Mouse (Mus musculus) heart, postnatal 0 days (tissue): ENCODE results near the gene Prrt3. TPM values are rescaled to one million over a fixed set of nuclear protein-coding genes. Genes with fewer than 3 reads are reported as not detected.

ENCODE experiments used
- ATAC-seq: fragments of 200-750 bp; cut with Nextera tagmentation; 2 replicates; pipeline ENCODE4 v1.8.0; 2017; ENCODE audit warnings: low read depth, moderate number of reproducible peaks, moderate library complexity; ENCODE audit not compliant: insufficient read depth
- DNase-seq: peaks from one replicate; pipeline ENCODE4 v3.0.0-alpha.2; 2016; ENCODE audit warnings: low spot score
- H3K27ac ChIP-seq: fragments of 300-500 bp; sonication (generic); 2 replicates; pipeline ENCODE4 v1.5.1; 2014; ENCODE audit warnings: low read depth, mild to moderate bottlenecking
- H3K27me3 ChIP-seq: fragments of 300-500 bp; sonication (generic); 2 replicates; pipeline ENCODE4 v1.6.1; 2014; ENCODE audit warnings: low read length, mixed read lengths; ENCODE audit not compliant: control insufficient read depth, insufficient read depth
- H3K36me3 ChIP-seq: fragments of 300-500 bp; sonication (generic); replicated peaks from 2 replicates; pipeline ENCODE4 v1.6.1; 2014; ENCODE audit warnings: low read length, mixed read lengths; ENCODE audit not compliant: control insufficient read depth, insufficient read depth
- H3K4me1 ChIP-seq: fragments of 300-500 bp; sonication (generic); 2 replicates; pipeline ENCODE4 v1.6.1; 2014; ENCODE audit warnings: antibody characterized with exemption; ENCODE audit not compliant: control insufficient read depth, insufficient read depth
- H3K4me2 ChIP-seq: fragments of 300-500 bp; sonication (generic); 2 replicates; pipeline ENCODE4 v1.6.1; 2014; ENCODE audit warnings: low read depth, mild to moderate bottlenecking, low read length, moderate library complexity
- H3K4me3 ChIP-seq: fragments of 300-500 bp; sonication (generic); 2 replicates; pipeline ENCODE4 v1.5.1; 2014; ENCODE audit warnings: low read depth, low read length
- H3K9ac ChIP-seq: fragments of 300-500 bp; sonication (generic); replicated peaks from 2 replicates; pipeline ENCODE4 v1.6.1; 2014; ENCODE audit warnings: low read depth, low read length, mixed read lengths
- H3K9me3 ChIP-seq: fragments of 300-500 bp; sonication (generic); replicated peaks from 2 replicates; pipeline ENCODE4 v1.6.1; 2016; ENCODE audit warnings: low read length; ENCODE audit not compliant: control insufficient read depth
- CTCF ChIP-seq: IDR thresholded peaks from 2 replicates; pipeline ENCODE4 v1.5.1; 2016; ENCODE audit warnings: antibody characterized with exemption, control low read depth, low read depth
- EP300 ChIP-seq: IDR thresholded peaks from 2 replicates; pipeline ENCODE4 v1.6.1; 2016; ENCODE audit warnings: antibody characterized with exemption, low read depth
- WGBS: fragments of 180-500 bp; shearing (Covaris S2); extraction: QIAGEN DNeasy Blood & Tissue Kit; methylation state at CpG from one replicate; pipeline ENCODE4 v1.1.7; 2014; 5-methylcytosine and 5-hydroxymethylcytosine counted together
- polyA plus RNA-seq: library from polyadenylated mRNA; unstranded; fragments of >200 nt; fragmentation: Nextera tagmentation; extraction: Ambion mirVana; gene quantifications from 2 replicates; pipeline ENCODE4 v1.2.1, GENCODE M21; 2015
- total RNA-seq: library from RNA; depleted of rRNA; stranded (reverse); fragments of >200 nt; gene quantifications from 2 replicates; pipeline ENCODE4 v1.2.3, GENCODE M21; 2014; ENCODE audit warnings: low replicate concordance

The Prrt3 gene
- total and polyA plus RNA-seq, 2 experiments from 2014 or later, result 0.20 TPM; not detected in 1

DNA sequence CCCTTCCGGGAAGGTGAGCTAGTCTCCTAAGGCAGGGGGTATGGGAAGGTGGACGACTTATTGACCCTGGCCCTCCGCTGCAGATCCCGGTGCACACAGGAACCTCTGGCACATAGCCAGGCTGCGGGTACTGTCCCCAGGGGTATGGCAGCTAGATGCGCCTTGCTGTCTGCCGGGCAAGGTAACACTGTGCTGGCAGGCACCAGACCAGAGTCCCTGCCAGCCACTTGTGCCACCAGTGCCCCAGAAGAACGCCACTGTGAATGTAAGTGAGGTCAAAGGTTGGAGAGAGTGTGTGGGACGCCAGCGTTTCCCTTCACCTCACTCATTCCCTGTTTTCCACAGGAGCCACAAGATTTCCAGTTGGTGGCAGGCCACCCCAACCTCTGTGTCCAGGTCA is 22.8 kb downstream of the Prrt3 start:
- TF ChIP-seq CTCF (no peak), EP300 (no peak)
- H3K4me1 ChIP-seq, result peaks cover 21% of the 10 kb centered on the region
- WGBS, result 72% methylated on average over 10 of the region's 10 CpGs
- H3K27me3 ChIP-seq, result no peaks in the 10 kb centered on the region
- H3K4me2 ChIP-seq, result no peak overlapping the region
- no peaks in the 10 kb centered on the region for H3K36me3 ChIP-seq
- H3K9me3 ChIP-seq, result no peaks in the 10 kb centered on the region
- no peak overlapping the region for H3K27ac ChIP-seq
- DNase-seq (no peak), ATAC-seq (no peak)
- H3K4me3 ChIP-seq, result no peak overlapping the region
- H3K9ac ChIP-seq, result no peak overlapping the region

DNA sequence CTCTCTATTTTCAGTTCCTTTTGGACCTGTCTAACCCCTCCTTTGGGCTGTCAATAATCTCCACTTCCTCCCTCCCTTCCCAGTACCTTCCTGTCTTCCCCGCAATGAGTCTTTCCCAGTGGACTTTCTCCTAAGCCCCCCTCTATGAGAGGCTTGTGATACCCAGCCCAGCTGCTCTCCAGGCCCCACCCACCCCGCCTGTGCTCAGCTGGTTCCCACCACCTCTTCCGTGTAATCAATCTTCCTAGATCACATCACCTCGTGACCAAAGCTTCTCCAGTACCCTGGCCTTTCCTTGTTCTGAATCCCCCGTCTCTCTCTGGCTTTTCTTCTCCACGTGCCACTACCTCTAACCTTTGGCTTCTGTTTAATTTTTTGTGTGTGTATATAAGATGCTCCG is 24.4 kb downstream of the Prrt3 start:
- no peak for TF ChIP-seq EP300
- TF ChIP-seq CTCF, result no peak
- Histone ChIP-seq H3K4me1 (peaks cover 14% of the 10 kb centered on the region), H3K27me3 (no peaks in the 10 kb centered on the region), H3K27ac (no peak overlapping the region), H3K36me3 (no peaks in the 10 kb centered on the region), H3K9me3 (no peaks in the 10 kb centered on the region), H3K4me2 (no peak overlapping the region), H3K9ac (no peak overlapping the region), H3K4me3 (no peak overlapping the region)
- ATAC-seq, result no peak
- no peak for DNase-seq
- 46% methylated on average over 7 of the region's 7 CpGs for WGBS

DNA sequence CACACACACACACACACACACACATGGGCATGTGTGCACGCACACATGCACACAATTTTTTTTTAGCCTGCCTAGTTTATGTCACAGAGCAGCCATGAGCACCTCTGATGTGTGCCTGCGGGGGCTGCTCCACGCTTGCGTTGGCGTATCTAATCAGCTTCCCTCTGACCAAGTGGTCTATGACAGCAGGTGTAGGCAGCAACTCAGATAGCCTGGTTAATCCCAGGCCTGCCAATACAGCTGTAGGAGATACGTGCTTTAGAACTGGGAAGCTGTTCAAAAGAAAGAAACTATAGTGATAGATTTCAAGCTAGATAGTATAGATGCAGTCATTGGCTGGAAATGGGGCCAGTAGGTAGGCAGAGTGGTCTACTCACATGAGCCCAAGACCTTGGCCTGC is 28.0 kb downstream of the Prrt3 start:
- no peak for TF ChIP-seq CTCF
- no peak for TF ChIP-seq EP300
- H3K36me3 ChIP-seq, result no peaks in the 10 kb centered on the region
- WGBS, result 49% methylated on average over 6 of the region's 6 CpGs
- ATAC-seq (no peak), DNase-seq (no peak)
- no peak overlapping the region for H3K4me2 ChIP-seq
- peaks cover 9% of the 10 kb centered on the region; the same call in 1 of the 2 replicates for H3K27me3 ChIP-seq
- H3K4me1 ChIP-seq, result peaks cover 20% of the 10 kb centered on the region; the same call in 1 of the 2 replicates
- no peaks in the 10 kb centered on the region for H3K9me3 ChIP-seq
- no peak overlapping the region for H3K4me3 ChIP-seq
- H3K9ac ChIP-seq, result no peak overlapping the region
- H3K27ac ChIP-seq, result no peak overlapping the region

DNA sequence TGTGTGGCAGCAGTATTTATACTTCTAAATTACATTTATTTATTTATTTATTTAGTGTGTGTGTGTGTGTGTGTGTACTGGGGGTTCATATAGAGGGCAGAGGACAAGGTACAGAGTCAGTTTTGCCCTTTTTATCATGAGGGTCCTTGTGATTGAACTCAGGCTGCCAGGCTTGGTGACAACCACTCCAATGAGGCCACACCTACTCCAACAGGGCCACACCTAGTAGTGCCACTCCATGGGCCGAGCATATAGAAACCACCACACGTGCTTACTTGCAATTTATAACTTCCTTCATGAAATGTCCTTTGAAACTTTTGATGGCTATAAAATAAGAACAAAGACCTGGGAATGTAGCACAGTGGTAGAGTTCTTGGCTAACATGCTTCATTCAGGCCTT is 28.5 kb downstream of the Prrt3 start:
- no peak overlapping the region for H3K4me3 ChIP-seq
- 75% methylated on average over 2 of the region's 2 CpGs for WGBS
- no peaks in the 10 kb centered on the region for H3K36me3 ChIP-seq
- H3K4me1 ChIP-seq, result peaks cover 20% of the 10 kb centered on the region; the same call in 1 of the 2 replicates
- H3K4me2 ChIP-seq, result no peak overlapping the region
- peaks cover 9% of the 10 kb centered on the region; the same call in 1 of the 2 replicates for H3K27me3 ChIP-seq
- no peak overlapping the region for H3K27ac ChIP-seq
- H3K9me3 ChIP-seq, result no peaks in the 10 kb centered on the region
- no peak for ATAC-seq
- H3K9ac ChIP-seq, result no peak overlapping the region
- no peak for DNase-seq
- TF ChIP-seq CTCF (no peak), EP300 (no peak)

DNA sequence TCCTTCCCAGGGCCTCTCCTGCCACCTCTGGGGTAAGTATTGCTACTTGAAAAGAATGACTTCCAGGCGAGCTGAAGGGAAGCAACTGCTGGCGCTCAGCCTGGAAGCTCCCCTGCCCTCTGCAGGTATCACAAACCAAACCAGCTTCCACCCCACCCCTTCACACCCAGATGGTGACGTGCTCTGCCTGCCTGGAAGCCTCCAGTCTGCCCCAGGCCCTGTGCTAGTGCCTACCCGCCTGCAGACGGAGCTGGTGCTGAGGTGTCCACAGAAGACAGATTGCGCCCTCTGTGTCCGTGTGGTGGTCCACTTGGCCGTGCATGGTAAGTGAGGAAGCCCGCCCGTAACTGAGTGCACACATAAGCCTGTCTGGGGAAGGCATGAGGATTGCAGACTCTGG is 29.7 kb downstream of the Prrt3 start:
- 0 out of 2 replicates have a peak overlapping the region, but pooled peaks have one; percentile 25 for H3K9ac ChIP-seq
- H3K4me3 ChIP-seq, result peak overlapping the region; percentile 46
- H3K9me3 ChIP-seq, result no peaks in the 10 kb centered on the region
- TF ChIP-seq CTCF (no peak), EP300 (no peak)
- H3K36me3 ChIP-seq, result no peaks in the 10 kb centered on the region
- WGBS, result 73% methylated on average over 10 of the region's 10 CpGs
- peak overlapping the region; percentile 70; the same call in 1 of the 2 replicates for H3K27ac ChIP-seq
- H3K4me2 ChIP-seq, result peak overlapping the region; percentile 73
- peaks cover 20% of the 10 kb centered on the region; the same call in 1 of the 2 replicates for H3K4me1 ChIP-seq
- peaks cover 9% of the 10 kb centered on the region; the same call in 1 of the 2 replicates for H3K27me3 ChIP-seq
- no peak for DNase-seq
- no peak for ATAC-seq

DNA sequence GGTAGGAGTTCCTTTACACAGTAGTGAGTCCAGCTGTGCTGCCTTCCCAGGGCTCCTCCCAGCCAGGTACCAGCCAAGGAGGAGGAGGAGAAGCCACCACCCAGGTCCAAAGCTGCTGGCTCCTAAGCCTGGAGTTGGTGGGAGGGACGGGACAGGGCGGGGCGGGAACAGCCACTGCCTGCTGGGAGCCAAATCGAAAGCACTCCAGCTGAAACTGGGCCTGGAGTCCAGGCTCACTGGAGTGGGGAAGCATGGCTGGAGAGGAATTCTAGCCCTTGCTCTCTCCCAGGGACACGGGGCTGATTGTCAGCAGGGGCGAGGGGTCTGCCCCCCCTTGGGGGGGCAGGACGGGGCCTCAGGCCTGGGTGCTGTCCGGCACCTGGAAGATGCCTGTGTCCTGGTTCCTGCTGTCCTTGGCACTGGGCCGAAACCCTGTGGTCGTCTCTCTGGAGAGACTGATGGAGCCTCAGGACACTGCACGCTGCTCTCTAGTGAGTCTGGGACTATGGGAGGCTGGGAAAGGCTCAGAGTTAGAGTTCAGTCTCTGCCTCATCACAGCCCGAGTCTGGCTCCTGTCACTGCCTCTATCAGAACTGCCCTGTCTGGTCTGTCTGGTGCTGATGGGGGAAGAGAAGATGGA is 30.3 kb downstream of the Prrt3 start, which contains the start of gene Il17rc:
Gene Il17rc (plus strand): TSS at position 131 of the 640 bp plus-strand sequence.
- Histone ChIP-seq H3K4me2 (peak within 1 kb of the TSS; percentile 73), H3K4me1 (peaks cover 20% of the 10 kb centered on the region; the same call in 1 of the 2 replicates), H3K4me3 (peak within 1 kb of the TSS; percentile 46), H3K9ac (peak within 1 kb of the TSS; percentile 74), H3K9me3 (no peaks in the 10 kb centered on the region), H3K27me3 (peaks cover 10% of the 10 kb centered on the region; the same call in 1 of the 2 replicates), H3K36me3 (no peaks in the 10 kb centered on the region), H3K27ac (peak within 1 kb of the TSS; percentile 70)
- DNase-seq (peak; percentile 53), ATAC-seq (peak; percentile 55)
- WGBS, result 13% methylated on average over 12 of the region's 12 CpGs
- TF ChIP-seq CTCF (no peak), EP300 (no peak)
